Mouse (Mus musculus): ENCODE measurements around the gene Smoc1. TPM values are rescaled to one million over a fixed set of nuclear protein-coding genes. Genes with fewer than 3 reads are reported as not detected.

The Smoc1 gene
- total and polyA plus RNA-seq, 2 experiments from 2014 or later: 2.7 to 5.9 TPM

DNA sequence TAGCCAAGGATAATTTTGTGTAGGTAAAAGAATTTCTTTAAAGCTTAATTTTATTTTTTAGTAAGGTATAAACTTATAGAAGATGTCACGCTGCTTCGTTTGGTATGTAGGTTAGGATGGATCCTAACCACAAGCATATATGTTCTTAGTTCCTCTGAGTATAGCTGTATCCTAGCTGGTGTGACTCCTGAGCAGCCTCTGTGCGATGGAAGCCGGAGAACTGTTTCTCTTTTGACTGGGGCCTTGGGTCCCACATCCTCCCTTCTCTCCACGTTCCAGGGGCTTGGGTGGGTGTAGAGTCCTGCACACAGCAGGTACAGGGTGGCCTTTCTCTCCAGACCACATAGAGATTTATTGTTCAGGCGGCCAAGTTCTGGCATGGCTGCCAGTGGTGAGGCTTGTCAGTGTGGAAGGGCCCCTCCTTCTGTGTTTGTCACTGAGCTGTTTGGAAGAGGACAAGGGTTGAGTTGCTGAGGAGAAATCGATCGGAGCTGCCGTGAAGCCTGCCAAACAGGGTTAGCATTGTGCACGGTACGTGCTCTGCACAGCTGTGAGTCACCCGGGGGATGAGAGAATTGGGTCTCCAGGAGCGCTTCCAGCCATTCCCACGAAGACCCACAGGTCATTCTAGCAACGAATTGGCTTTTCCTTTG, 6.9 kb downstream of the Smoc1 start:
- DNase-seq (ENCODE audit: low spot score): no peak
- Histone ChIP-seq H3K9me3 (replicated peaks; ENCODE audit: control insufficient read depth, low read length) (no peaks in the 10 kb centered on the region), H3K9ac (replicated peaks; ENCODE audit: low read depth, low read length) (no peak overlapping the region), H3K4me1 (ENCODE audit: control insufficient read depth, insufficient read depth) (no peaks in the 10 kb centered on the region), H3K27me3 (ENCODE audit: control insufficient read depth, insufficient read depth, low read length) (peaks cover 13% of the 10 kb centered on the region), H3K4me3 (ENCODE audit: low read depth, low read length) (no peak overlapping the region), H3K27ac (ENCODE audit: low read depth) (no peak overlapping the region), H3K36me3 (replicated peaks; ENCODE audit: control insufficient read depth, insufficient read depth, low read length) (no peaks in the 10 kb centered on the region), H3K4me2 (ENCODE audit: low read depth, low read length) (no peak overlapping the region)
- ATAC-seq (ENCODE audit: insufficient read depth, low read depth): no peak
- TF ChIP-seq CTCF (IDR thresholded peaks at IDR 0.05; ENCODE audit: low read depth): no peak
- no peak for TF ChIP-seq EP300 (IDR thresholded peaks at IDR 0.05; ENCODE audit: low read depth)
- 62% methylated on average over 15 of the region's 15 CpGs for WGBS

DNA sequence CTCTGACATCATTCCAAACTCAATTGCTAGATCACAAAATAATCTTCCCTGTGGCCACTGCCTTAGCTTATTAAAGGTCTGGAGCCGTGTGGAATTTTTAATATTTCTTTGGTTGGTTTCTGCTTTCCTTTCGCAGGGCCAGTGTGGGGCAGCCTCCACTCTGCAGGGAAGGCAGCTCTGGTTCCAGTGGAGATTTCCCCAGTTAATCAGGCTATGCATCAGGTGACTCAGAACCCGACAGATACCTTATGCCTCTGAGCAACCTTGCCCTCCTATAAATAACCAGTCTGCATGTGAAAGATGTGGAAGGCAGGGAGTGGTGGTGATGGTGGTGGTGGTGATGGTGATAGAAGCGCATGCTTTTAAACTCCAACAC, 7.4 kb downstream of the Smoc1 start:
- H3K4me2 ChIP-seq (ENCODE audit: low read depth, low read length): no peak overlapping the region
- H3K9ac ChIP-seq (replicated peaks; ENCODE audit: low read depth, low read length): no peak overlapping the region
- no peak overlapping the region for H3K4me3 ChIP-seq (ENCODE audit: low read depth, low read length)
- no peak for ATAC-seq (ENCODE audit: insufficient read depth, low read depth)
- TF ChIP-seq CTCF (IDR thresholded peaks at IDR 0.05; ENCODE audit: low read depth): no peak
- no peak for TF ChIP-seq EP300 (IDR thresholded peaks at IDR 0.05; ENCODE audit: low read depth)
- no peaks in the 10 kb centered on the region for H3K36me3 ChIP-seq (replicated peaks; ENCODE audit: control insufficient read depth, insufficient read depth, low read length)
- no peaks in the 10 kb centered on the region for H3K9me3 ChIP-seq (replicated peaks; ENCODE audit: control insufficient read depth, low read length)
- no peak overlapping the region for H3K27ac ChIP-seq (ENCODE audit: low read depth)
- no peak for DNase-seq (ENCODE audit: low spot score)
- no peaks in the 10 kb centered on the region for H3K4me1 ChIP-seq (ENCODE audit: control insufficient read depth, insufficient read depth)
- WGBS: 58% methylated on average over 4 of the region's 4 CpGs
- peaks cover 11% of the 10 kb centered on the region; the same call in 1 of the 2 replicates for H3K27me3 ChIP-seq (ENCODE audit: control insufficient read depth, insufficient read depth, low read length)

DNA sequence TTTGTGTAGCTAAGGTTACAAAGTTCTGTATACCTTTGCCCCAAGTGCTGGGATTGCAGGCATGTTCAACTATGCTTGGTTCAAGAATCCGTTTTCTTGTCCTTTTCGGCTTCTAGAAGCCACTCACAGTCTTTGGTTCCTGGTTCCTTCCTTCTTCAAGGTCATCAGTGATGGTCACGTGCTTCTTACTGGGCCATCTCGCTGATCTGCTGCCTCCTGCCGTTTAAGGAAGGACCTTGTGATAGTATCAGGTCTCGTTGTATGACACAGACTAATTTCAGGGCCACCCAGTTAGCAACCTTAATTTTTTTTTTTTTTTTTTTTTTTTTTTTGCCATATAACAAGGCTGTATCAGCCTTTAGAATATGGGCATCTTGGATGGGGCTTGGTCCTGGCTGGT, 9.2 kb downstream of the Smoc1 start:
- Histone ChIP-seq H3K4me1 (ENCODE audit: control insufficient read depth, insufficient read depth) (no peaks in the 10 kb centered on the region), H3K27me3 (ENCODE audit: control insufficient read depth, insufficient read depth, low read length) (peaks cover 1% of the 10 kb centered on the region; the same call in 1 of the 2 replicates), H3K4me3 (ENCODE audit: low read depth, low read length) (no peak overlapping the region), H3K9me3 (replicated peaks; ENCODE audit: control insufficient read depth, low read length) (no peaks in the 10 kb centered on the region), H3K27ac (ENCODE audit: low read depth) (no peak overlapping the region), H3K36me3 (replicated peaks; ENCODE audit: control insufficient read depth, insufficient read depth, low read length) (no peaks in the 10 kb centered on the region), H3K9ac (replicated peaks; ENCODE audit: low read depth, low read length) (no peak overlapping the region), H3K4me2 (ENCODE audit: low read depth, low read length) (no peak overlapping the region)
- ATAC-seq (ENCODE audit: insufficient read depth, low read depth): no peak
- WGBS: 80% methylated on average over 6 of the region's 6 CpGs
- no peak for TF ChIP-seq EP300 (IDR thresholded peaks at IDR 0.05; ENCODE audit: low read depth)
- no peak for TF ChIP-seq CTCF (IDR thresholded peaks at IDR 0.05; ENCODE audit: low read depth)
- no peak for DNase-seq (ENCODE audit: low spot score)

DNA sequence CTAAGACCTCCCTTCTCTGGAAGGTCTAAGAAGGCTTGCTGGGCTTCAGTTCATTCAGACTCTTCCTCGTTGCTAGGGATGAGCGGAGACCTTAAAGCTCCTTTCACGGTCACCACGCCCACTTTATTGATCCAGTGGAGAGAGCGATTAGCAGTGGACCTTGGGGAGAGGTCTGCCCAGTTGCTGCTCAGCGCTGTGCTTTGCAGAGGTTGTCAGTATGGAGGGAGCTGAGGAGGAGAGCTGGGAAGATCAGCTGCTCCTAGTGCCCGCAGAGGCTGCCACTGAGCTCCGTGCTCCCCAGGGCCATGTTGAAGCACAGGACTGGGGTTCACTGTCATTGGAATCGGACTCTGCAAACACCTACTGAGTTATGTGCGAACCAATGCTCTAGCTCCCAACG, 17.0 kb downstream of the Smoc1 start:
- no peak for DNase-seq (ENCODE audit: low spot score)
- no peak overlapping the region for H3K4me2 ChIP-seq (ENCODE audit: low read depth, low read length)

DNA sequence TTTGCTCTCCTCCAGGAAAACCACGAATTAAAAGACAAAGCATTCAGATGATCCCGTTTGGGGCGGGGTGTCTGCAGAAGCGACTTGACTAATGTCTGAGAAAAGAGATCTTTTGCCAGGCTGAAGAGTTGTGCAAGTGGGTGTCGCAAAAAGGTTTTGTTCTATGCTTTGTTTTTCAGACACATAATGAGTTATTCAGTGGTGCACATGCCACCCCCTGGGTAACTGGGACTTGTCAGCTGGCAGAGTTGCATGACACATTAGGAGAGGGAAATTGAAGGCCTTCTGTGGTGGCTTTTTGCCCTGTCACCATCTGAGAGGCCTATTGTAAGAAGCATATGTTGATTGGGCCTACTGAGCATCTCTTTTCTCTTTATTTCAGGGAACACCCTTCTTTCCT, 20.3 kb downstream of the Smoc1 start:
- TF ChIP-seq CTCF (IDR thresholded peaks at IDR 0.05; ENCODE audit: low read depth) (no peak), EP300 (IDR thresholded peaks at IDR 0.05; ENCODE audit: low read depth) (no peak)
- 71% methylated on average over 5 of the region's 5 CpGs for WGBS
- no peak for ATAC-seq (ENCODE audit: insufficient read depth, low read depth)

More for the DNA sequence above, 17.0 kb downstream of the Smoc1 start:
- H3K27me3 ChIP-seq (ENCODE audit: control insufficient read depth, insufficient read depth, low read length): no peaks in the 10 kb centered on the region
- H3K36me3 ChIP-seq (replicated peaks; ENCODE audit: control insufficient read depth, insufficient read depth, low read length): no peaks in the 10 kb centered on the region
- no peak overlapping the region for H3K27ac ChIP-seq (ENCODE audit: low read depth)
- no peak overlapping the region for H3K9ac ChIP-seq (replicated peaks; ENCODE audit: low read depth, low read length)
- TF ChIP-seq CTCF (IDR thresholded peaks at IDR 0.05; ENCODE audit: low read depth): no peak
- ATAC-seq (ENCODE audit: insufficient read depth, low read depth): no peak
- WGBS: 82% methylated on average over 11 of the region's 11 CpGs
- no peak overlapping the region for H3K4me3 ChIP-seq (ENCODE audit: low read depth, low read length)
- H3K9me3 ChIP-seq (replicated peaks; ENCODE audit: control insufficient read depth, low read length): no peaks in the 10 kb centered on the region
- H3K4me1 ChIP-seq (ENCODE audit: control insufficient read depth, insufficient read depth): no peaks in the 10 kb centered on the region

DNA sequence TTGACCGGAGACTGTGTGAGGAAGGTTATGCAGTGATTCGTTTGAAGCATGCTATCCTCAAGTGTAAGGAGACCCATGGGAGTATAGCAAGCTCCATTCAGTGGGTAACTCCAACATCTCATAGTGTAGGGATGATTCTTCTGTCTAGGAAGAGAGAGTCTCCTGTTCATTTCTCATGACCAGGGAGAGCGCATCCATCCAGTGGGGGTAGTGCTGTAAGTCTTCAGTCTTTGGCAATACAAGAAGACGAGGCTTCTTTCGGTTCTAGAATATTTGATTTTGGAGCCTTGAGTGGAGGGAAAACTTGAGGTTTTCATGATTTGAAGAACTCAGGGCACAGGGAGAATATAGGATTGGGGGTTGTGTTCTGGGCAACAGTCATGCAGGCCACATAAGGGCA, 23.1 kb downstream of the Smoc1 start:
- ATAC-seq (ENCODE audit: insufficient read depth, low read depth): no peak
- TF ChIP-seq EP300 (IDR thresholded peaks at IDR 0.05; ENCODE audit: low read depth) (no peak), CTCF (IDR thresholded peaks at IDR 0.05; ENCODE audit: low read depth) (no peak)
- WGBS: 90% methylated on average over 5 of the region's 5 CpGs
- Histone ChIP-seq H3K9ac (replicated peaks; ENCODE audit: low read depth, low read length) (no peak overlapping the region), H3K27ac (ENCODE audit: low read depth) (no peak overlapping the region), H3K36me3 (replicated peaks; ENCODE audit: control insufficient read depth, insufficient read depth, low read length) (no peaks in the 10 kb centered on the region), H3K27me3 (ENCODE audit: control insufficient read depth, insufficient read depth, low read length) (no peaks in the 10 kb centered on the region), H3K4me2 (ENCODE audit: low read depth, low read length) (no peak overlapping the region), H3K9me3 (replicated peaks; ENCODE audit: control insufficient read depth, low read length) (no peaks in the 10 kb centered on the region), H3K4me3 (ENCODE audit: low read depth, low read length) (no peak overlapping the region), H3K4me1 (ENCODE audit: control insufficient read depth, insufficient read depth) (no peaks in the 10 kb centered on the region)
- no peak for DNase-seq (ENCODE audit: low spot score)

More for the DNA sequence above, 20.3 kb downstream of the Smoc1 start:
- no peaks in the 10 kb centered on the region for H3K4me1 ChIP-seq (ENCODE audit: control insufficient read depth, insufficient read depth)
- H3K4me2 ChIP-seq (ENCODE audit: low read depth, low read length): no peak overlapping the region
- no peak overlapping the region for H3K4me3 ChIP-seq (ENCODE audit: low read depth, low read length)
- no peak for DNase-seq (ENCODE audit: low spot score)
- H3K36me3 ChIP-seq (replicated peaks; ENCODE audit: control insufficient read depth, insufficient read depth, low read length): no peaks in the 10 kb centered on the region
- no peaks in the 10 kb centered on the region for H3K9me3 ChIP-seq (replicated peaks; ENCODE audit: control insufficient read depth, low read length)
- no peaks in the 10 kb centered on the region for H3K27me3 ChIP-seq (ENCODE audit: control insufficient read depth, insufficient read depth, low read length)
- H3K9ac ChIP-seq (replicated peaks; ENCODE audit: low read depth, low read length): no peak overlapping the region
- no peak overlapping the region for H3K27ac ChIP-seq (ENCODE audit: low read depth)
